Mouse (Mus musculus): ENCODE data around the gene Ndufs4. TPM values are rescaled to one million over a fixed set of nuclear protein-coding genes. Genes with fewer than 3 reads are reported as not detected.
"Not testable (repeated sequence)": the region's sequence is repeated elsewhere in the genome, so short reads cannot be mapped to it uniquely, and the experiment has no call there.

Gene Ndufs4
- polyA plus RNA-seq, 1 experiment from 2014 or later, result 323 TPM

DNA sequence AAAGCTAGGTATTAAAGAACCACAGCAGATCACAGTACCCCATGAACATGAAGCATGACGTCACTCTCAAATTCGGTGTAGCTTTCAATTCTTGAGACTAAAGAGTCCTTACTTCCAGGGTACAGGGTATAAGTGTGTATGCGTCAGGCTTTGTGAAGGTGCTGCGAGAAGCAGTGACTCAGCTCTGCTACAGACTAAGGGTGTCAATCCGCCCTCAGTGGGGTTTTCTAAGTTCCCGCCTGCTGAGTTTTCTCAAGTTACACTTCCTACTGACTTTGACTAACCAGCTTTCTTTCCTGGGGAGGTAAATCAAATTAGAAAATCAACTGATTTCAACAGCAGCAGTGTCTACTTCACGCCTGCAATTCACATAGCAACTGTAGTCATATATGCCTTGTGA, 83.4 kb downstream of the Ndufs4 start:
- Histone ChIP-seq H3K4me2 (ENCODE audit: low read length) (no peak overlapping the region), H3K36me3 (ENCODE audit: control insufficient read depth, insufficient read depth) (no peaks in the 10 kb centered on the region), H3K9me3 (ENCODE audit: control insufficient read depth, low read length) (no peaks in the 10 kb centered on the region), H3K4me1 (replicated peaks; ENCODE audit: control insufficient read depth, insufficient read depth, low read length) (no peaks in the 10 kb centered on the region), H3K27me3 (replicated peaks; ENCODE audit: control insufficient read depth, insufficient read depth, low read length) (no peaks in the 10 kb centered on the region), H3K4me3 (replicated peaks; ENCODE audit: low read length) (no peak overlapping the region), H3K9ac (replicated peaks; ENCODE audit: low read depth, low read length) (no peak overlapping the region), H3K27ac (ENCODE audit: low read length) (no peak overlapping the region)
- WGBS, result 85% methylated on average over 7 of the region's 7 CpGs
- ATAC-seq, result no peak

DNA sequence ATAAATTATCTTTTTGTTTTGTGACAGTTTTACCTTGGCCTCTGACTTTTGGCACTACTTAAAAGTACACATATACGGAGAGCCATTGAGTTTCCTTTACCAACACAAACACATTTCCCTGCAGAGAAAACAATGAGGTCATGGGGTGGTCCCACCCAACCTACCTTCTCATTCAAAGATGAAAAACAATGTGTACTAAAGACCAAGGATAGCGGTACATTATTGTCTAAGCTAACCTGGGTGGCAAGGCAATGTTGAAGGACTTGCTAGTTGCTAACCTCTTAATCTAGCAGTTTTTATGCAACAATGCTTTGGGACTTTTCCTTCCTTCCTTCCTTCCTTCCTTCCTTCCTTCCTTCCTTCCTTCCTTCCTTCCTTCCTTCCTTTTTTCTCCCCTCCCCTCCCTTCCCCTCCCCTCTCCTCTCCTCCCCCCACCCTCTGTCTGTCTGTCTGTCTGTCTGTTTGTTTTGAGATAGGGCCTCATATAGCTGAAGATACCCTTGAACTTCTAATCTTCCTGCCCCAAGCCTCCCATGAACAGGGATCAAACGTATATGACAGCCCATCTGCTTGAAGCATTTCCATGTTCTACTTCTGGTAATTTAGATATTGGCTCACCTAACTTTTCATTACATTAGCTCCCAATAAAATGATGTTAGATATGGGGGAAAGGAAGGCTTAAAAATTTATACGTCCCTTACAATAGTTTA, 84.4 kb downstream of the Ndufs4 start:
- ATAC-seq, result no peak
- no peak overlapping the region for H3K27ac ChIP-seq (ENCODE audit: low read length)
- H3K9ac ChIP-seq (replicated peaks; ENCODE audit: low read depth, low read length), result no peak overlapping the region
- WGBS, result 91% methylated on average over 4 of the region's 4 CpGs
- no peak overlapping the region for H3K4me3 ChIP-seq (replicated peaks; ENCODE audit: low read length)
- H3K27me3 ChIP-seq (replicated peaks; ENCODE audit: control insufficient read depth, insufficient read depth, low read length), result no peaks in the 10 kb centered on the region
- H3K9me3 ChIP-seq (ENCODE audit: control insufficient read depth, low read length), result no peaks in the 10 kb centered on the region
- H3K36me3 ChIP-seq (ENCODE audit: control insufficient read depth, insufficient read depth), result no peaks in the 10 kb centered on the region
- no peaks in the 10 kb centered on the region for H3K4me1 ChIP-seq (replicated peaks; ENCODE audit: control insufficient read depth, insufficient read depth, low read length)
- H3K4me2 ChIP-seq (ENCODE audit: low read length), result no peak overlapping the region

DNA sequence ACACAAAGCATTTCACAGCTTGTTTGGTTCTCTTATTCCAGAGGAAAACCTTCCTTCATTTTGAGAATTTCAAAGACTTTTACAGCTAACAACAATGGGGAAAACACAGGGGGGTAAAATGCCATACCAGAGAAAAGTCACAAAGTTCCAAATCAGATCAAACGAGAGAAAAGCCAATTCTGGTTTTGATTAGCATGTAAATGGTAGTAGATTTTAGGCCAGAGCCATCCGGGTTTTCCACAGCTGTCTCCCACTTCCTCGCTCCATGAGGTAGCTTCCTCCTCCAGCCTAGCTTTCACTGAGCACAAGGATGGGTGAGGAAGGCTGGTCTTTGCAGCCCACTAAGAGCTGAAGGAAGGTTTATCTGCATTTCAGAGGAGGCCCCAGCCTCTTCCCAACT, 90.3 kb downstream of the Ndufs4 start:
- ATAC-seq, result no peak
- 50% methylated on average over 3 of the region's 3 CpGs for WGBS
- H3K4me1 ChIP-seq (replicated peaks; ENCODE audit: control insufficient read depth, insufficient read depth, low read length), result no peaks in the 10 kb centered on the region
- H3K36me3 ChIP-seq (ENCODE audit: control insufficient read depth, insufficient read depth), result no peaks in the 10 kb centered on the region
- H3K27ac ChIP-seq (ENCODE audit: low read length), result no peak overlapping the region
- no peak overlapping the region for H3K9ac ChIP-seq (replicated peaks; ENCODE audit: low read depth, low read length)
- H3K9me3 ChIP-seq (ENCODE audit: control insufficient read depth, low read length), result no peaks in the 10 kb centered on the region
- no peaks in the 10 kb centered on the region for H3K27me3 ChIP-seq (replicated peaks; ENCODE audit: control insufficient read depth, insufficient read depth, low read length)
- no peak overlapping the region for H3K4me2 ChIP-seq (ENCODE audit: low read length)
- H3K4me3 ChIP-seq (replicated peaks; ENCODE audit: low read length), result no peak overlapping the region

DNA sequence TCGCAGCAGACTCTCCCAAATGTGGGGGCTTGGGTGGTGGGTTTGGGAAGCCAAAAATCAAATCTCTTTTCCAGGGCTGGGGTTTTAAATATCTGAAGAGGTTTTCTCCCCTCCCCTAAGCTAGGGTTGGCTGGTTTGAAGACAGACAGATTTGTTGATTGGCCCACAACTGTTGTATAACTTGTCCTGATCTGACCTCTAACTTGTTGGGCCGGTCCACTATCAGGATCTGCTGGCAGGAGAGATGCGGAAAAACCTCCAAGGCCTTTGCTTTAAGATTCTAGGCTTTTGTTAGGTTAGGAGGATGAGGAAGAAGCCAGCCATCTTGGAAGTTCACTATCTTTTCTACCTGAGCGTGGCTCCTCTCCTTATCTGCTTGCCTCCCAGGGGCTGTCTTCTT, 91.5 kb downstream of the Ndufs4 start:
- H3K36me3 ChIP-seq (ENCODE audit: control insufficient read depth, insufficient read depth), result no peaks in the 10 kb centered on the region
- WGBS, result 93% methylated on average over 4 of the region's 4 CpGs
- no peak overlapping the region for H3K4me2 ChIP-seq (ENCODE audit: low read length)
- no peak overlapping the region for H3K4me3 ChIP-seq (replicated peaks; ENCODE audit: low read length)
- H3K27ac ChIP-seq (ENCODE audit: low read length), result no peak overlapping the region
- no peaks in the 10 kb centered on the region for H3K27me3 ChIP-seq (replicated peaks; ENCODE audit: control insufficient read depth, insufficient read depth, low read length)
- no peak for ATAC-seq
- no peaks in the 10 kb centered on the region for H3K4me1 ChIP-seq (replicated peaks; ENCODE audit: control insufficient read depth, insufficient read depth, low read length)
- no peak overlapping the region for H3K9ac ChIP-seq (replicated peaks; ENCODE audit: low read depth, low read length)
- no peaks in the 10 kb centered on the region for H3K9me3 ChIP-seq (ENCODE audit: control insufficient read depth, low read length)

- WGBS, result 90% methylated on average over 1 of the region's 1 CpGs
- ATAC-seq, result no peak
Observed at GRCm38 (mm10) chr13:114289411-114289810, 98.6 kb downstream of the Ndufs4 start.

GRCm38 (mm10) chr13:114288511-114288910, 99.5 kb downstream of the Ndufs4 start:
- Histone ChIP-seq H3K9me3 (ENCODE audit: control insufficient read depth, low read length) (no peaks in the 10 kb centered on the region), H3K27ac (ENCODE audit: low read length) (no peak overlapping the region), H3K4me3 (replicated peaks; ENCODE audit: low read length) (no peak overlapping the region), H3K36me3 (ENCODE audit: control insufficient read depth, insufficient read depth) (peaks cover 10% of the 10 kb centered on the region; the same call in 1 of the 2 replicates), H3K9ac (replicated peaks; ENCODE audit: low read depth, low read length) (no peak overlapping the region), H3K27me3 (replicated peaks; ENCODE audit: control insufficient read depth, insufficient read depth, low read length) (no peaks in the 10 kb centered on the region), H3K4me1 (replicated peaks; ENCODE audit: control insufficient read depth, insufficient read depth, low read length) (no peaks in the 10 kb centered on the region), H3K4me2 (ENCODE audit: low read length) (no peak overlapping the region)
- ATAC-seq, result no peak
- 98% methylated on average over 3 of the region's 3 CpGs for WGBS

More at GRCm38 (mm10) chr13:114289411-114289810, 98.6 kb downstream of the Ndufs4 start:
- Histone ChIP-seq H3K4me1 (replicated peaks; ENCODE audit: control insufficient read depth, insufficient read depth, low read length) (no peaks in the 10 kb centered on the region), H3K27me3 (replicated peaks; ENCODE audit: control insufficient read depth, insufficient read depth, low read length) (no peaks in the 10 kb centered on the region), H3K27ac (ENCODE audit: low read length) (no peak overlapping the region), H3K4me3 (replicated peaks; ENCODE audit: low read length) (no peak overlapping the region), H3K9me3 (ENCODE audit: control insufficient read depth, low read length) (no peaks in the 10 kb centered on the region), H3K36me3 (ENCODE audit: control insufficient read depth, insufficient read depth) (peaks cover 7% of the 10 kb centered on the region; the same call in 1 of the 2 replicates), H3K4me2 (ENCODE audit: low read length) (no peak overlapping the region), H3K9ac (replicated peaks; ENCODE audit: low read depth, low read length) (no peak overlapping the region)

DNA sequence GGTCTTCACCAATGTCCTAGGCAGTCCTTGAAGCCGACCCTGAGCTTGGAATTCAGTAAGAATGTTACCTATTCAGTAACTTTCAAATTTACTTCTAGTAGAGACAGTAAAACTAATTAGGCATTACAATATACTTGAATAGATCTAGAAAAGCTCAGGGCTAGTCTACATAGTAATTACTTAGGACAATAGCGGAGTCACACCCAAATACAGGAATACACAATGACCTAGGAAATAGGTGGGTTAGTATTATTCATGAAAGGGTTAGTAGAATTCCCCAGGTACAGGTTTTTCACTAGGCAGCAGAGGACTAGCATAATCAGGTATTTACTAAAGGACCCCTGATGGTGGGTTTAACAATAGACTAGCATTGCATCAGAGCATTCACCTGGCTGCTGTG, 109.4 kb downstream of the Ndufs4 start:
- H3K4me2 ChIP-seq (ENCODE audit: low read length); ATAC-seq; H3K9ac ChIP-seq (replicated peaks; ENCODE audit: low read depth, low read length); H3K36me3 ChIP-seq (ENCODE audit: control insufficient read depth, insufficient read depth); H3K27ac ChIP-seq (ENCODE audit: low read length); H3K4me3 ChIP-seq (replicated peaks; ENCODE audit: low read length); H3K9me3 ChIP-seq (ENCODE audit: control insufficient read depth, low read length); H3K4me1 ChIP-seq (replicated peaks; ENCODE audit: control insufficient read depth, insufficient read depth, low read length); H3K27me3 ChIP-seq (replicated peaks; ENCODE audit: control insufficient read depth, insufficient read depth, low read length): not testable (repeated sequence)
- WGBS, result 90% methylated on average over 2 of the region's 2 CpGs

DNA sequence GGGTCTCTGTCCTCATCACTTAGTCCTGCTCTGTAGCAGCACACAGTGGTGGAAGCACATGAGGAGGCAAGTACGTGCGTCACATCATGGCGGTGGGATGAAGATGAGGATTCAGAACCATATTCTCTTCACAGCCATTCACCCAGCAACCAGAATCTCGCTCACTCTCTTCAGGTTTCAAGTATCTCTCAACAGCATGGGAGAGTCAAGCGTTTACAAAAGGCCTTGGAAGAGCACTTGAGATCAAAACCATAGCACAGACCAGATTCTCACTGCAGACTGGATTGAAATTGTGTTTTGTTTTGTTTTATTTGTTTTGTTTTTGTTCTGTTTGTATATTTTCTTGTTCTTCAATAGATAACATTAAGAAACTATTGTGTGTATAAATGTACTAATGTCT, 110.8 kb downstream of the Ndufs4 start:
- WGBS, result 90% methylated on average over 5 of the region's 5 CpGs
- no peak overlapping the region for H3K27ac ChIP-seq (ENCODE audit: low read length)
- H3K27me3 ChIP-seq (replicated peaks; ENCODE audit: control insufficient read depth, insufficient read depth, low read length), result no peaks in the 10 kb centered on the region
- ATAC-seq, result no peak
- H3K4me2 ChIP-seq (ENCODE audit: low read length), result no peak overlapping the region
- H3K9me3 ChIP-seq (ENCODE audit: control insufficient read depth, low read length), result no peaks in the 10 kb centered on the region
- H3K4me3 ChIP-seq (replicated peaks; ENCODE audit: low read length), result no peak overlapping the region
- H3K9ac ChIP-seq (replicated peaks; ENCODE audit: low read depth, low read length), result no peak overlapping the region
- H3K4me1 ChIP-seq (replicated peaks; ENCODE audit: control insufficient read depth, insufficient read depth, low read length), result no peaks in the 10 kb centered on the region
- H3K36me3 ChIP-seq (ENCODE audit: control insufficient read depth, insufficient read depth), result no peaks in the 10 kb centered on the region

DNA sequence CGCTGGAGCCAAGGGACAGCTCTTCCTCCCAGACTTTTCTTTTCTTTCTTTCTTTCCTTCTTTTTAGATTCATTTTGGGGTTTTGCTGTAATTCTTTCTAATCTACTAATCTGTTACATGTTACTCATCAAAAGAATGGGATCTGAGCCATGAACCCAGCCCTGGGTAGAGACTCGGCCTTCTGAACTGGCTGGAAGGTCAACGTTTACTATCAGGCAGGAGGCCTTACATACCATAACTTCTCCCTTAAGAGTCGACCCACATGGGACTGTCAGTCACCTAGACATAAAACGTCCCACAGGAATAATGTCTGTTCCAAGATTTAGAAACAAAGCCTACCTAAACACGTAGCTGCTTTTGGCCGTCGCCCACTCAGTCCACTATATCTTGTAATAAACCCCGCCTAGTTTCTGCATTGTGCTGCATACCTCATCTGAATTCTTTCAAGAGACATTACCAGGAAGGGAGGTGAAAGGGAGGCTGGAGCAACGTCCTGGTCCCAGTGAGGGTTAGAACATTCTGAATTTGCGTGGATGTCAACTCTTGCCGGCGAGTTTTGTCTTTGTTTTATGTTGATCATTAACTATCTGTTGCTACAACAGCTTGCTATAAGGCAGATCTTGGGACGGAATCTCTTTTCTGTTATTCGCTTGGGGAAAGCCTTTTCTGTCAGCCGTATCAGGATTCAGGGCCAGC, 116.5 kb downstream of the Ndufs4 start:
- Histone ChIP-seq H3K9me3 (ENCODE audit: control insufficient read depth, low read length) (no peaks in the 10 kb centered on the region), H3K27ac (ENCODE audit: low read length) (no peak overlapping the region), H3K9ac (replicated peaks; ENCODE audit: low read depth, low read length) (no peak overlapping the region), H3K27me3 (replicated peaks; ENCODE audit: control insufficient read depth, insufficient read depth, low read length) (no peaks in the 10 kb centered on the region), H3K4me2 (ENCODE audit: low read length) (no peak overlapping the region), H3K4me3 (replicated peaks; ENCODE audit: low read length) (no peak overlapping the region), H3K36me3 (ENCODE audit: control insufficient read depth, insufficient read depth) (no peaks in the 10 kb centered on the region), H3K4me1 (replicated peaks; ENCODE audit: control insufficient read depth, insufficient read depth, low read length) (no peaks in the 10 kb centered on the region)
- ATAC-seq, result no peak
- WGBS, result 89% methylated on average over 16 of the region's 16 CpGs
